Mouse (Mus musculus) adrenal gland, adult 8-10 months (tissue): Measurements from ENCODE around the gene Anp32a. TPM values are rescaled to one million over a fixed set of nuclear protein-coding genes. Genes with fewer than 3 reads are reported as not detected.

ENCODE experiments used
- DNase-seq: peaks from one replicate; pipeline ENCODE4 v3.0.0; 2022
- total RNA-seq, 4 experiments: library from RNA; stranded (reverse); gene quantifications; 2 replicates each; pipeline ENCODE4 v1.2.4; 2022

The Anp32a gene
- total RNA-seq, 4 experiments from 2014 or later = 271 to 383 (median 310) TPM

GRCm38 (mm10) chr9:62369172-62369571 lies 28.1 kb downstream of the Anp32a start:
- no peak for DNase-seq

GRCm38 (mm10) chr9:62370186-62370585 lies 29.1 kb downstream of the Anp32a start:
- DNase-seq = no peak

- no peak for DNase-seq
Measured at GRCm38 (mm10) chr9:62370648-62371280, 29.7 kb downstream of the Anp32a start.

GRCm38 (mm10) chr9:62371745-62372555 lies 30.9 kb downstream of the Anp32a start:
- DNase-seq = no peak

GRCm38 (mm10) chr9:62372556-62373221 lies 31.6 kb downstream of the Anp32a start:
- DNase-seq = no peak

- DNase-seq = no peak
Measured at GRCm38 (mm10) chr9:62373222-62374123, 32.4 kb downstream of the Anp32a start.

- no peak for DNase-seq
Measured at GRCm38 (mm10) chr9:62374276-62374675, 33.2 kb downstream of the Anp32a start.

GRCm38 (mm10) chr9:62377897-62378296 lies 36.8 kb downstream of the Anp32a start:
- no peak for DNase-seq

GRCm38 (mm10) chr9:62380351-62380750 lies 39.3 kb downstream of the Anp32a start:
- no peak for DNase-seq

- no peak for DNase-seq
Measured at GRCm38 (mm10) chr9:62381402-62381913, 40.4 kb downstream of the Anp32a start.

- no peak for DNase-seq
Measured at GRCm38 (mm10) chr9:62382519-62383084, 41.5 kb downstream of the Anp32a start.

- DNase-seq = no peak
Measured at GRCm38 (mm10) chr9:62385062-62385461, 44.0 kb downstream of the Anp32a start.

GRCm38 (mm10) chr9:62385727-62386518 lies 44.8 kb downstream of the Anp32a start:
- no peak for DNase-seq

GRCm38 (mm10) chr9:62389735-62390134 lies 48.6 kb downstream of the Anp32a start:
- DNase-seq = no peak

GRCm38 (mm10) chr9:62393531-62393930 lies 52.4 kb downstream of the Anp32a start:
- DNase-seq = no peak

GRCm38 (mm10) chr9:62394163-62394562 lies 53.1 kb downstream of the Anp32a start:
- DNase-seq = no peak

- DNase-seq = no peak
Measured at GRCm38 (mm10) chr9:62400531-62401170, 59.6 kb downstream of the Anp32a start.

GRCm38 (mm10) chr9:62401589-62401988 lies 60.5 kb downstream of the Anp32a start:
- DNase-seq = no peak

GRCm38 (mm10) chr9:62406423-62407013 lies 65.4 kb downstream of the Anp32a start:
- DNase-seq = no peak
